Mouse (Mus musculus): ENCODE results near the gene Dram1.

DNA sequence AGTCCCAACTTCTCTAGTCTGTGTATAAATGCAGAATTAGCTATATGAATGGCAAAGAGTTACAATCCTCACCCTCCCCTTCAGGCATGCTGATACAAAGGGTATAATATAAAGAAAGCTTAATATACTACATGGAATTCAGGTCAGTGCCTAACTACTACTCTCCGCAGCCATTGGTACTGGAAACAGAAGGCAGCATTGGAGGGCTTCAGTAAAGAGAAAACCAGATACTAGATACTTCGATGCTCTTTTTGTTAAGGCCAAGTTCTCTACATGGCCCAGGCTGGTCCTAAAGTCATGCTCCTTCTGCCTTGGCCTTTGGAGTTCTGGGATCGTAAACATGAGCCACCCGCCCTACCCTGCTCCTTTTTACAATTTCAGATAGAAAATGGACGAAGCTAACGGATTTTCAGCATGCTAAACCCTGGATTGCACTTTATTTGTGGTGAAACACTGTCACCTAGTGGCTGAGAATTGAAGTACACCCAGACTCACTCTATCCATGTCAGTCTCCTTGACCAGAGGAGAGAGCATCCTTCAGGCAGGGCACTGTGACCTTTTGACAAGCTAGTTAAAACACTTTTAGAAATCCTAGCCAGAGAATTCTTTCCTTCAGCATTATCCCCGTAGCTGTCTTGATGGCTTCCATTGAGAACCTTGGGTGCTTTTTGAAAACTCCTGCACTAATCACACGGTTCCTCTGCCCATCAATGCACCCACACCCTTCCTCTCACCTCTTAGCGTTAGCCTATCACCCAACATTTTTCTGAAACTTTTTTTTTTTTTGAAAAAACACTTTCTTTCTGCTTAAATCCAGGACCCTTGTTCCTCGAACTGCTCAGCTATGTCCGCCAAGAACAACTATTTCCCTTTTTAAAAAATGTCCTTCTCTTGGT is 51.5 kb downstream of the Dram1 start:
- no peak for TF ChIP-seq POLR2A (IDR thresholded peaks at IDR 0.05; ENCODE audit: borderline replicate concordance, insufficient read depth, low read length)
- TF ChIP-seq CTCF (IDR thresholded peaks at IDR 0.05; ENCODE audit: borderline replicate concordance, insufficient read depth, low read depth, low read length) = peak; percentile 77; the same call in 1 of the 2 replicates

Data from cerebellum, adult 2 months (tissue).